Mouse (Mus musculus): ENCODE data around the gene Syt16. TPM values are rescaled to one million over a fixed set of nuclear protein-coding genes. Genes with fewer than 3 reads are reported as not detected.

Gene Syt16
- total RNA-seq, 2 experiments from 2014 or later = 106 to 114 TPM

DNA sequence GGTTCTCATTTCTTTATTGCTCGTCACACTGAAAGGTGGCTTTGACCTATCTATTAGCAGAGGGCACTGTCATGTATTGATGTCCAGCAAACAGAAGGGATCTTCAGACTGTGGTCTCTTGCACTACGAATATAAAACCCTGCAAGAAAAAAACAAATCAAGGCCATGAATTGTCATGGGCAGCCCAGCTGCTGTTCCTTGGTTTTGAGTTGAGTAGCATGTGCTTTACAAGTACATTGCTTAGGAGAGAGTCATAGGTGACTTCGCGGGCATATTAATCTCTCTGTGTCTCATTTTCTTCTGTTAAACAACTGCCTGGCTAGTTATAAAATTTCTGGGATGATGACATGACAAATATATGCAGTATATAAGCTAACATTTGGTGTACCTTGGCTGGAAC, 192.4 kb downstream of the Syt16 start:
- intact Hi-C loops (cut with DNase I) = loop anchor here (5.0 kb wide), 1 partner anchor 42 kb away; no protein-coding TSS in a partner anchor
- DNase-seq (ENCODE audit: low spot score in 2 of 2) = no peak

GRCm38 (mm10) chr12:74190297-74190696, 192.8 kb downstream of the Syt16 start:
- intact Hi-C loops (cut with DNase I) = loop anchor here (5.0 kb wide), 1 partner anchor 42 kb away; no protein-coding TSS in a partner anchor
- DNase-seq (ENCODE audit: low spot score in 2 of 2) = peak in 1 of 2 experiments; percentile 27

DNA sequence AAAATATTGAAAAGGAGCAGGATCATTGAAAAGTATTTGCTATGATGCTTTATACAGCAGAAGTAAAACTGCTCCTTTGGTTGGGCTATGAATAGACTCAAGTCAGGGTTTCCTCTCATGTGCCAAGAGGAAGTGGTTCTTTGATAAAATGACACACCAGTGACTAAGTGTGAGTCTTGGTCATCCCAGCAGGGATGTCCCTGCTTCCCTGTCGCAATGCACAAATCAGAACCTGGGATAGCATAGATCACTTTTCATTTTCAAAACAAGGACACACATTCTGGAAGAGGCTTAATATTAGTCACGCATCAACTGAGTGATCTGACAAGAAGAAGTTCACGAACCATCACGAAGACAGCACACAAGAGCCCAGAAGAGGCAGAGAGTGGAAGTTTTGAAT, 195.1 kb downstream of the Syt16 start:
- intact Hi-C loops (cut with DNase I) = loop anchor here (5.0 kb wide), 1 partner anchor 40 kb away; no protein-coding TSS in a partner anchor
- DNase-seq (ENCODE audit: low spot score in 2 of 2) = no peak

DNA sequence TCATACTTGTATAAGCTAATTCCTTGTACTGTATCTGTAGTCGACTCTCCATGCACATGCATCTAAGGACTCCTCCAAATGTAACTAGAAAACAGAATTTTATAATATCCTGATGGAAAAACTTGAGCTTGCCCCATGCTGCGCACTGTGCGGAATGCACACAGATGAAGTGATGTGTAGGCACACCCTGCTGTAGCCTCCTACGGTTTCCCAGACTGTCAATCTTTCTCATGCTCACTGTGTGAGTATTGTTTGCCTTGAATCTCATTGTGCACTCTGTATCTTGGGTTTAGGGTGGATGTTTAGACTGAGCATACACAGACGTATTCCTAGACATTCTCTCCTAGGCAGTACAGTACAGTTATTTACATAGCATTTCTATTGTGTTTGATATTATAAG, 203.9 kb downstream of the Syt16 start:
- intact Hi-C loops (cut with DNase I) = no loop called here
- no peak for DNase-seq (ENCODE audit: low spot score in 2 of 2)

- no peak for DNase-seq (ENCODE audit: low spot score in 2 of 2)
- intact Hi-C loops (cut with DNase I) = no loop called here
These were observed 205.1 kb downstream of the Syt16 start for GRCm38 (mm10) chr12:74202431-74203042.

DNA sequence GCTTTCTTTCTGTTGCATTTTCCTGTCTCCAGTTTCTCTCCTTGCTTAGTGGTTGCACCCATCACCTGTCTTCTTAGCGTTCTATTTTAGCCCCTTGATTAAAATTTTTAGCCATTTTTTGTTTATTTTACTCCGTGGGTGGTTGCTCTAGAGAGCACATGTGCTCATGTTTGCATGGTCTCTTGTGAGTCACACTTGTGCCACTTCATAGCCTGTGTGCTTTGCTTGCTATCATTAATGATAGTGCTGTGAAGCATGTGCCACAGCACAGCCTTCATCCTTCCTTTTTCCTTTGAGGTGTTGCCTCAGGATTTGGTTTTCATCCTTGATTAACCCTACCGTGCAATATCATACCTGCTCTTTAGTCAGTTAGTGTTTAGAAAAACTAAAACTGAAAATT, 214.7 kb downstream of the Syt16 start:
- intact Hi-C loops (cut with DNase I) = no loop called here
- DNase-seq (ENCODE audit: low spot score in 2 of 2) = no peak

DNA sequence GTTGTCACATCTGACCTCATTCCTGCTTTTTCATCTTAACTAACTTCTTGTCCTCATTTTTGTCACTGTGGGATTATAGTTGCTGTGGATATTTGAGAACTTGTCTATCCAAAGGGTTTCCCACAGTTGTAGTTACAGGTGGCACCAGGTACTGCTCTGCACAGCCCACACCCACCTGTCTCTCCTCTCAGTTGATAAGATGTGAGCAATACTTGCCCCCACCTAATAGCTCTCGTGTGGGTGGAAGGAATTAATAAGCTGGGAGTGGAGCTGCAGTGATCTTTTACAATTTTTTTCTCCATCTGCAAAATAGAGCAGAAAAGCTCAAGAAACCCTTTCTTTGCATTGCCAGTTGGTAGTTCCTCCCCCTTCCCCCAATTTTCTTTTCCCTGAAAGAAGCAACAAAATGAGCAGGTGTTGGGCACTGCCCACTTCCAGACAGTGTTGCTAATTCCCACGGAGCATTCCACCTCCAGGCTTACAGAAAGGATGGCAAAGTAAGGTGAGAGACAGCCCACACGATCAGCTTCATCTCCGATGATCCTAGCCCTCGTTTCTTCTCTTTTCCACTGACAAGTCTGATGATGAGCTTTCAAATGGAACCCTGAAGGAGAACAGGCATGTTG, 218.8 kb downstream of the Syt16 start:
- intact Hi-C loops (cut with DNase I) = no loop called here
- peak; percentile 41 to 43 for DNase-seq (ENCODE audit: low spot score in 2 of 2)

DNA sequence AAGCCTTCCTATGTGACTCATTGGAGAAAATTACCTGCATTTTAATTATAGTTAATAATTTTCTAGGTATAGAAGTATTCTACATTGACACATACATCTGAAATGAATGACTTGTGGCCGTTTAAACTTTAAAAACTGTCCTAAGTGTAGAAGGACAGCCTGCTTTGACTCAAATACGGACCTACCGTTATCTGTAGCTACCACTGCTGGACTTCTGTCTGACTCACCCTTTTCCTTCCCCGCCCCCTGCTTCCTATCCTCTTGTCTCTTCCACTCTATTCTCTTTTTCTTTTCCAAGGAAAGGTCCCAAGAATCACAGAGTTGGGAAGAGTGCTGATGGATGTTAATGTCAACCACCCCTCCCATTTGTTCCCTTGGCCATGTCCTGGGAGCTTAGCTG, 222.4 kb downstream of the Syt16 start:
- intact Hi-C loops (cut with DNase I) = no loop called here
- DNase-seq (ENCODE audit: low spot score in 2 of 2) = no peak

GRCm38 (mm10) chr12:74220651-74221050, 223.2 kb downstream of the Syt16 start:
- no peak for DNase-seq (ENCODE audit: low spot score in 2 of 2)
- intact Hi-C loops (cut with DNase I) = no loop called here

- intact Hi-C loops (cut with DNase I) = loop anchor here (5.0 kb wide), 2 partner anchors 39 to 51 kb away; no protein-coding TSS in a partner anchor
- peak; percentile 48 to 74 for DNase-seq (ENCODE audit: low spot score in 2 of 2)
These were observed 233.3 kb downstream of the Syt16 start for GRCm38 (mm10) chr12:74230808-74231207.

- intact Hi-C loops (cut with DNase I) = loop anchor here (5.0 kb wide), 2 partner anchors 41 to 49 kb away; no protein-coding TSS in a partner anchor
These were observed 235.4 kb downstream of the Syt16 start for GRCm38 (mm10) chr12:74232845-74233244.

GRCm38 (mm10) chr12:74236191-74236590, 238.7 kb downstream of the Syt16 start:
- no peak for DNase-seq (ENCODE audit: low spot score in 2 of 2)

More at GRCm38 (mm10) chr12:74232845-74233244, 235.4 kb downstream of the Syt16 start:
- DNase-seq (ENCODE audit: low spot score in 2 of 2) = no peak

DNA sequence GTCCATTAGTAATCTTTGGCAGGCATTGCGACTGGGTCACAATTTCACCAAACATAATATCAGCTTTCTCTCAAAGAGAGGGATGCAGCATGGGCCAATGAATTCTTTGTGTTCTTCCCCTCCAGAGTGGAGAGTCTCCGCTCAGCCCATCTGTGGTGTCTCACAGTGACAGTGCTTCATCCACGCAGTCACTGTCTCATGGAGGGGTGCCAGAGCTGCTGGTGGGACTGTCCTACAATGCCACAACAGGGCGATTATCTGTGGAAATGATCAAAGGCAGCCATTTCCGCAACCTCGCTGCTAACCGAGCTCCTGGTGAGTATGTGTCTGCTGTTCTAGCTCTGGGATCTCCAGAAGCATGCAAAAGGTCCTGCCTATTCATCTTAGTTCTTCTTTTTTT, 240.6 kb downstream of the Syt16 start:
- intact Hi-C loops (cut with DNase I) = no loop called here
- peak; percentile 62 to 65 for DNase-seq (ENCODE audit: low spot score in 2 of 2)

More at GRCm38 (mm10) chr12:74236191-74236590, 238.7 kb downstream of the Syt16 start:
- intact Hi-C loops (cut with DNase I) = no loop called here

- no peak for DNase-seq (ENCODE audit: low spot score in 2 of 2)
- intact Hi-C loops (cut with DNase I) = no loop called here
These were observed 241.3 kb downstream of the Syt16 start for GRCm38 (mm10) chr12:74238806-74239205.

DNA sequence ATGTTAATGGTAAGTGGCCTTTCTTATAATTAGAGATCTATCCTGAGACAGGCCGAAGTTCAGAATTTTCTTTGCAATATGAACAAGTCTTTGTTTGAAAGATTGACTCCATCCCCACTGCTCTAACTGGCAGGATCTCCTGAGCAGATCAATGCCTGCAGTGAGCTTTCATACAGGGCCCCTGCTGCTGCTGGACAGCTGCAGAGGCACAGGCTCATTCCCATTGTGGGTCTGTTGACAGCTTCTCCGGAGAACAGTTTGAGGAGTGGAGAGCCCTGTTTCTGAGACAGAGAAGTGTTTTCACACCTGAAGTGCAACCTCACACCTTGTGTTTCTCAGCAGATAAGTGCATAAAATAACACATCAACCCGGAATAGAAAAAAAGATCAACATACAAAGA, 267.4 kb downstream of the Syt16 start:
- no peak for DNase-seq (ENCODE audit: low spot score in 2 of 2)
- intact Hi-C loops (cut with DNase I) = no loop called here

- intact Hi-C loops (cut with DNase I) = no loop called here
- DNase-seq (ENCODE audit: low spot score in 2 of 2) = no peak
These were observed 269.6 kb downstream of the Syt16 start for GRCm38 (mm10) chr12:74267049-74267448.

- intact Hi-C loops (cut with DNase I) = no loop called here
These were observed 271.3 kb downstream of the Syt16 start for GRCm38 (mm10) chr12:74268644-74269285.

DNA sequence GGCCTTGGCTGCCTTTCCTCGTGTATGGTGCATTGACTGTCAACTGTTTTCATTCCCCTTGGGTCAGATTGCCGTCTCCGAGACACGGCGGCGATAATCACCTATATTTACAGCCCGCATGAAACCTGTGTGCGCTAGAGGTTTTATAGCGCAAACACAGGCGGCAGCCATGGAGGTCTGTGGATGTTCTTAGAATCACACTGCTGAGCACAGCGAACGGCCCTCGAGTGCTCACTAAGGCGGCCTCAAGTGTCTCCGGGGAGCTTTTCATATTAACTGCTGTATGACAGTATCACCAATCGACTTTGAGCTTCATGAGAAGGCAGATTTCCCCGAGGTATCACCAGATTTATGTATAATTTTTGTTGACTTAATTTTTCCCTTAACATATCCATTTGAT, 275.1 kb downstream of the Syt16 start:
- intact Hi-C loops (cut with DNase I) = no loop called here
- DNase-seq (ENCODE audit: low spot score in 2 of 2) = peak in 1 of 2 experiments; percentile 0

More at GRCm38 (mm10) chr12:74268644-74269285, 271.3 kb downstream of the Syt16 start:
- DNase-seq (ENCODE audit: low spot score in 2 of 2) = no peak

GRCm38 (mm10) chr12:74277265-74277664, 279.8 kb downstream of the Syt16 start:
- intact Hi-C loops (cut with DNase I) = no loop called here
- DNase-seq (ENCODE audit: low spot score in 2 of 2) = peak in 1 of 2 experiments; percentile 38

DNA sequence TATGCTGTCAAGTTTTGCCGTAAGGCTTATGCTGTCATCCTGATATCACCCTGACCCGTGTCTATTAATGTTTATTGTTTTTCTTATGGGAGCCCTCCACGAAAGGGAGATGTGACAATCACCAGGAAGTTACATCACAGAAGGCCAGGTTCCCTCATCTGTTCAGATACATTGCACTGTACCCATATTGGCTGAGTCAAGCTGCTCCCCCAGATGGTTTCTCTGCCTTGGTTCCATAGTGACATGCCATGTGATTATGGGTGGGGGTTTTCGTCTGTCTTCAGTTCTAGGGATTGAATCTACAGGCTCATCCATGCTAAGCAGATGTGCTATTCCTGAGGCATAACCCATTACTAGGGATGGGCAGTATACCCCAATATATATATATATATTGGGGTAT, 283.9 kb downstream of the Syt16 start:
- DNase-seq (ENCODE audit: low spot score in 2 of 2) = no peak
- intact Hi-C loops (cut with DNase I) = loop anchor here (5.0 to 10.0 kb wide), 2 partner anchors 49 to 107 kb away; no protein-coding TSS in a partner anchor

All from left cerebral cortex, postnatal 14 days (tissue).